Mouse (Mus musculus) frontal cortex, postnatal 25 days (tissue): ENCODE results near the gene Hydin.
"Not testable (repeated sequence)": the region's sequence is repeated elsewhere in the genome, so short reads cannot be mapped to it uniquely, and the experiment has no call there.

Source experiments
- DNase-seq, 2 experiments: peaks; one replicate each; pipeline ENCODE4 v3.0.0; 2022; ENCODE audit warnings: low spot score in 2 of 2

Hydin gene

GRCm38 (mm10) chr8:110266741-110267140, at the start of gene Hydin:
Hydin (plus strand) TSS chr8:110266977.
- DNase-seq: peak; percentile 74 to 79

- DNase-seq: no peak
Measured at GRCm38 (mm10) chr8:110217198-110217597, 49.6 kb upstream of the Hydin start.

GRCm38 (mm10) chr8:110217681-110218131, 49.1 kb upstream of the Hydin start:
- peak; percentile 97 to 99 for DNase-seq

GRCm38 (mm10) chr8:110218511-110218910, 48.3 kb upstream of the Hydin start:
- DNase-seq: no peak

- DNase-seq: no peak
Measured at GRCm38 (mm10) chr8:110220936-110221335, 45.8 kb upstream of the Hydin start.

GRCm38 (mm10) chr8:110230803-110231202, 36.0 kb upstream of the Hydin start:
- DNase-seq: no peak

- no peak for DNase-seq
Measured at GRCm38 (mm10) chr8:110242278-110243177, 24.2 kb upstream of the Hydin start.

- no peak for DNase-seq
Measured at GRCm38 (mm10) chr8:110244566-110244965, 22.2 kb upstream of the Hydin start.

GRCm38 (mm10) chr8:110247238-110247637, 19.5 kb upstream of the Hydin start:
- no peak for DNase-seq

GRCm38 (mm10) chr8:110253986-110254385, 12.8 kb upstream of the Hydin start:
- no peak for DNase-seq

- DNase-seq: no peak
Measured at GRCm38 (mm10) chr8:110265796-110266305, 926 bp upstream of the Hydin start.

GRCm38 (mm10) chr8:110267268-110267667, 491 bp downstream of the Hydin start:
- no peak for DNase-seq

GRCm38 (mm10) chr8:110270659-110271058, 3.9 kb downstream of the Hydin start:
- no peak for DNase-seq

- DNase-seq: no peak
Measured at GRCm38 (mm10) chr8:110273394-110273793, 6.6 kb downstream of the Hydin start.

- DNase-seq: no peak
Measured at GRCm38 (mm10) chr8:110275465-110276258, 8.9 kb downstream of the Hydin start.

- DNase-seq: no peak
Measured at GRCm38 (mm10) chr8:110276259-110276560, 9.4 kb downstream of the Hydin start.

GRCm38 (mm10) chr8:110312715-110313114, 45.9 kb downstream of the Hydin start:
- no peak for DNase-seq

- DNase-seq: no peak
Measured at GRCm38 (mm10) chr8:110315826-110316225, 49.0 kb downstream of the Hydin start.

- no peak for DNase-seq
Measured at GRCm38 (mm10) chr8:110319586-110319985, 52.8 kb downstream of the Hydin start.

GRCm38 (mm10) chr8:110321446-110321845, 54.7 kb downstream of the Hydin start:
- DNase-seq: no peak

- no peak for DNase-seq
Measured at GRCm38 (mm10) chr8:110323981-110324574, 57.3 kb downstream of the Hydin start.

- DNase-seq: not testable (repeated sequence)
Measured at GRCm38 (mm10) chr8:110327120-110327519, 60.3 kb downstream of the Hydin start.
